Mouse (Mus musculus): ENCODE measurements around the gene Taf1d. TPM values are rescaled to one million over a fixed set of nuclear protein-coding genes. Genes with fewer than 3 reads are reported as not detected.
"Not testable (repeated sequence)": the region's sequence is repeated elsewhere in the genome, so short reads cannot be mapped to it uniquely, and the experiment has no call there.

The Taf1d gene
- polyA plus RNA-seq, 1 experiment from 2014 or later, result 82.8 TPM

DNA sequence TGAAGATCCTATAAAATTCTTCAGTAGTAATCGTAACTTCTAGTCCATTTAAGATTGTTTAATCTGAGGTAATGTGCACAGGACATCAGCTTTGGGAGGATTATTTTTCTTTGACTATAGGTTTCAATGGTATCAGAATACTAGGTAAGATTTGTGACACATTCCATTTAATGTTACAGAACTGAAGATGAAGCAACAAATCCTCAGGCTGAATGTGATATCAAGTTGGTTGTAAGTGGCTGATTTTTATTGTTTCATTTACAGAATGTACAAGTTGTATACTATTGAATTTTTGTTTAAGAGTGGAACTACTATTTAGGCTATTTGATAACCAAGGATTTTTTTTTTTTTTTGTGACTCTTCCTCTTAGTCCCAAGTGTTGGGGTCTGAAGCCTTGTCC, 4.2 kb downstream of the Taf1d start:
- no peak overlapping the region for H3K9ac ChIP-seq
- H3K27me3 ChIP-seq (replicated peaks), result no peaks in the 10 kb centered on the region
- 76% methylated on average over 1 of the region's 1 CpGs for WGBS
- no peaks in the 10 kb centered on the region for H3K9me3 ChIP-seq
- H3K27ac ChIP-seq, result no peak overlapping the region
- H3K4me1 ChIP-seq (replicated peaks), result peaks cover 11% of the 10 kb centered on the region; the same call in 1 of the 2 replicates
- no peak overlapping the region for H3K4me3 ChIP-seq (replicated peaks)
- H3K36me3 ChIP-seq, result peaks cover 40% of the 10 kb centered on the region
- H3K4me2 ChIP-seq (replicated peaks), result no peak overlapping the region
- no peak for ATAC-seq

- Histone ChIP-seq H3K4me1 (replicated peaks) (peaks cover 11% of the 10 kb centered on the region; the same call in 1 of the 2 replicates), H3K4me3 (replicated peaks) (no peak overlapping the region), H3K9me3 (no peaks in the 10 kb centered on the region), H3K36me3 (peaks cover 43% of the 10 kb centered on the region), H3K27ac (no peak overlapping the region), H3K9ac (no peak overlapping the region), H3K4me2 (replicated peaks) (no peak overlapping the region), H3K27me3 (replicated peaks) (no peaks in the 10 kb centered on the region)
- ATAC-seq, result no peak
- WGBS, result 85% methylated on average over 2 of the region's 2 CpGs
Measured at GRCm38 (mm10) chr9:15312054-15312735, 6.2 kb downstream of the Taf1d start.

GRCm38 (mm10) chr9:15313633-15314032, 7.6 kb downstream of the Taf1d start:
- H3K4me3 ChIP-seq (replicated peaks), result no peak overlapping the region
- no peaks in the 10 kb centered on the region for H3K9me3 ChIP-seq
- H3K27ac ChIP-seq, result no peak overlapping the region
- WGBS, result 92% methylated on average over 5 of the region's 5 CpGs
- H3K4me2 ChIP-seq (replicated peaks), result no peak overlapping the region
- peaks cover 4% of the 10 kb centered on the region; the same call in 1 of the 2 replicates for H3K4me1 ChIP-seq (replicated peaks)
- peaks cover 47% of the 10 kb centered on the region for H3K36me3 ChIP-seq
- H3K27me3 ChIP-seq (replicated peaks), result no peaks in the 10 kb centered on the region
- no peak for ATAC-seq
- H3K9ac ChIP-seq, result no peak overlapping the region

GRCm38 (mm10) chr9:15314619-15315018, 8.6 kb downstream of the Taf1d start:
- Histone ChIP-seq H3K9me3 (no peaks in the 10 kb centered on the region), H3K4me1 (replicated peaks) (no peaks in the 10 kb centered on the region), H3K36me3 (peaks cover 39% of the 10 kb centered on the region), H3K9ac (no peak overlapping the region), H3K4me2 (replicated peaks) (no peak overlapping the region), H3K27ac (no peak overlapping the region), H3K27me3 (replicated peaks) (no peaks in the 10 kb centered on the region), H3K4me3 (replicated peaks) (no peak overlapping the region)
- 95% methylated on average over 1 of the region's 1 CpGs for WGBS
- no peak for ATAC-seq

- not testable (repeated sequence) for H3K9me3 ChIP-seq; H3K4me1 ChIP-seq (replicated peaks); ATAC-seq; H3K27me3 ChIP-seq (replicated peaks); H3K9ac ChIP-seq; H3K27ac ChIP-seq; H3K4me3 ChIP-seq (replicated peaks); H3K4me2 ChIP-seq (replicated peaks)
- WGBS, result 87% methylated on average over 2 of the region's 2 CpGs
- H3K36me3 ChIP-seq, result peaks cover 34% of the 10 kb centered on the region
Measured at GRCm38 (mm10) chr9:15316296-15316695, 10.3 kb downstream of the Taf1d start.

DNA sequence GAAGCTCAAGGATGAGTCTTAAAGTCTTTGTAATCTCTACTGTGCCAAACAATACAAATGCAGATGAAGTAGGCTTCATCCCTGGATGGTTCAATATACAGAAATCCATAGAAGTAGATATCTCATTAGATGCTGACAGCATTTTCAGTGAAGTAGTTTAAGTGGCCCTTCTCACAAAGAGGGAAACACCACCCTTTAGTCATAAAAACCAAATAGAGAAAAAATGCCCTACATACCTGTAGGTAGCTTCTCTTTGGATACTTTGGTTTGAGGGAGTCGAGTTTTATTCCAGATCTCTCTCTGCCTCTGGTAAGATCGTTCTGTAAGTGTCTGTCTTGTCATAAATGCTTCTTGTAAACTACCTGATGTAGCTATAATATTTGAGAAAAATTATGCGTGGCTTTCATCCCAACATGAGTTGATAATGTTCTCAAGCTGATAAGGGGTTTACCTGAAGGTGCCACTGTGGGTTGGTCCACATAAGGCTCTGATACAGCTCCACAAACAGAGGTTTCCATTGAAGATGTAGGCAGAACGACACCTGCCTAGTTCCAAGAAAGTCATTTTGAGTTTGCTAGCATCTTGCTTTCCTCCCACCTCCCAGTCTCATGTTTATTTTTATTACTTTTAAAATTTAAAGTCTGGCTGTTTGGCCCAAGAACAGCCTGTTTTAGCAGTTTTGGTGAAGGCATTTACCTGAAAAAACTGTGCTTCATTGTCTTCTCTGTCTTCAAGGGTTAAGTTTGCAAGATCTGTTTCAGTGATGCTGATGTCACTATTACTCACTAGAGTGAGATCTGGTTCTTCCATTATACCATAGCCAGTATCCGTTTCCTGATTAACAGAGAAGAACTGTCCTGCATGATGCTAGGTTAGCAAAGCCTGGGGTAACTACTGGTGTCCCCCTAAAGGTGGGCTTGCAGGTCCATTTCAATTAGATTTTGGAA, 11.5 kb downstream of the Taf1d start:
- 54% methylated on average over 5 of the region's 5 CpGs for WGBS
- Histone ChIP-seq H3K4me1 (replicated peaks) (no peaks in the 10 kb centered on the region), H3K4me2 (replicated peaks) (no peak overlapping the region), H3K27me3 (replicated peaks) (no peaks in the 10 kb centered on the region), H3K9ac (no peak overlapping the region), H3K36me3 (peaks cover 27% of the 10 kb centered on the region), H3K4me3 (replicated peaks) (no peak overlapping the region), H3K27ac (no peak overlapping the region), H3K9me3 (no peaks in the 10 kb centered on the region)
- 0 out of 2 replicates have a peak, but pooled peaks have one; percentile 26 for ATAC-seq

DNA sequence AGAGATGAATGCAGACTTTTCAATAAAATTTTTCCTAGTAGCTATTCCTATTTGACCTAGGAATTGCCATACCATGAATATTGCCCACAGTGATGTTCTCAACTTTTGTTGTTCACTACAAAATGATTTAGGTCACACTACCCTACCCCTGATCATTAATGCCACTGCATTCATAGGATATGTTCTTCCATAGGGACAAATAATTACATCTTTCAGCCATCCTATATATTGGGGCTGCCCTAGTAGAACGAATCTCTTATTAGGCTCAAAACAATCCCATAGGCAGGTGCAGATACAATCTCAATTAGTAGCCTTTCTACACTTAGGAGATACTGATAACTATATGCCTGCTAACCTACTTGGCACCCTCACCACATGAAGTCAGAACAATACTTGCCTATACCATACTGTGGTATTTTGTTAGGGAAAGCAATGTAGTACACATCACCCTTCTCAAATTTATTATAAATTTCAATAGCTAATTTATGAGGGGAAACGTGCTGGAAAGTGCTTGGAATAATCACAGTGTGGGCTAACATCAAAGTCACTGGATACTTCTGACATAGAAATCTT, 12.2 kb downstream of the Taf1d start:
- H3K36me3 ChIP-seq, result peaks cover 23% of the 10 kb centered on the region

DNA sequence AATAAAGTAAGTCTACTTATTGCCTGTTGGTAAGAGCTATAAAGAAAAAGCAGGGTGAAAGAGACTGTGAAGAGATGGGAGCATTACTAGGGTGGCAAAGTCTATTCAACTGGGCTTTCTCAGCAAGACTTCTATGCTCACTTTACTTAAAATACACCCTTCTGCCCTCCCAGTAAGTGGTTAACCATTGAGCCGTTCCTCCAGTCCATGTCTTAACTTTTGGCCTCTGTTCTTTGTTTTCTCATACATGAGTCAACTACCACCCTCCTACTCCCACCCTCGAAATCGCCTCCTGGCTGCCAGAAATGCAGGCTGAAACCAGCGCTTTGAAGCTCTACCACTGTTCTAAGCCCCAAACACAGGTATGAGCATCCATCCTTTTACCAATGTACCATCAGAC, 31.8 kb downstream of the Taf1d start:
- Histone ChIP-seq H3K9ac (no peak overlapping the region), H3K4me1 (replicated peaks) (no peaks in the 10 kb centered on the region), H3K4me3 (replicated peaks) (no peak overlapping the region), H3K27me3 (replicated peaks) (no peaks in the 10 kb centered on the region), H3K36me3 (peaks cover 38% of the 10 kb centered on the region), H3K27ac (no peak overlapping the region), H3K9me3 (no peaks in the 10 kb centered on the region), H3K4me2 (replicated peaks) (no peak overlapping the region)
- no peak for ATAC-seq
- 91% methylated on average over 4 of the region's 4 CpGs for WGBS

More for the DNA sequence above, 12.2 kb downstream of the Taf1d start:
- no peak overlapping the region for H3K4me2 ChIP-seq (replicated peaks)
- no peak overlapping the region for H3K27ac ChIP-seq
- no peak overlapping the region for H3K9ac ChIP-seq
- ATAC-seq, result no peak
- H3K27me3 ChIP-seq (replicated peaks), result no peaks in the 10 kb centered on the region
- WGBS, result 78% methylated on average over 2 of the region's 2 CpGs
- no peaks in the 10 kb centered on the region for H3K4me1 ChIP-seq (replicated peaks)
- no peak overlapping the region for H3K4me3 ChIP-seq (replicated peaks)
- H3K9me3 ChIP-seq, result no peaks in the 10 kb centered on the region

- no peak for ATAC-seq
- H3K36me3 ChIP-seq, result peaks cover 6% of the 10 kb centered on the region
Measured at GRCm38 (mm10) chr9:15349925-15350324, 43.9 kb downstream of the Taf1d start.

DNA sequence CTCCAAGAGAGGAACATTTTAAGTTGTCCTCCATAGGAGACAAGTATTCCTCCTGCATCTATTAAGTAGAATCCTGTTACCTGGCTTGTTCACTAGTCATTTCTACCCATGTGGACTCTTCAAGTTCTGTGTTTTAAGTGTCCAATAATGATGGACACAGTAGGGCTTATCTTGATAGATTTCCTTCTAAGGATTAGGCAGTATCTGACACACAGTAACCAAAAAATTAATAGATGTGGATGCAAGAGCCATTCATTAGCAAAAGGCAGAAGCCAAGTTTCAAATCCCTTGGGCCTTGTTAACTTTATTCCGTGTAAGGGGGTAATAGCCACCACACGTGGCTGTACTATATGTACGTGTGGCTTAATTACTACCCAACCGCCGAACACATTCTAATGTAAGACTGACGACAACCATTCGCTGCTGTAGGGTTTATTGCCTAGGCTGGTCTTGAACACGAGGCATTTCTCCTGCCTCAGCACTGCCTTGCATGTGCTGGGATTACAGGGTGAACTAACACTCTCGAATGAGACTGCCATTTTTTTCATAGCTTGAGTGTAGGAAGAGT, 51.0 kb downstream of the Taf1d start:
- H3K27me3 ChIP-seq (replicated peaks), result no peaks in the 10 kb centered on the region
- H3K4me2 ChIP-seq (replicated peaks), result peak overlapping the region; percentile 57
- WGBS, result 0% methylated on average over 9 of the region's 9 CpGs
- H3K36me3 ChIP-seq, result no peaks in the 10 kb centered on the region
- H3K27ac ChIP-seq, result peak overlapping the region; percentile 75
- H3K9me3 ChIP-seq, result no peaks in the 10 kb centered on the region
- peak overlapping the region; percentile 72 for H3K9ac ChIP-seq
- no peak for ATAC-seq
- peak overlapping the region; percentile 79 for H3K4me3 ChIP-seq (replicated peaks)
- no peaks in the 10 kb centered on the region for H3K4me1 ChIP-seq (replicated peaks)

More at GRCm38 (mm10) chr9:15349925-15350324, 43.9 kb downstream of the Taf1d start:
- H3K4me1 ChIP-seq (replicated peaks), result no peaks in the 10 kb centered on the region
- no peak overlapping the region for H3K4me3 ChIP-seq (replicated peaks)
- 73% methylated on average over 2 of the region's 2 CpGs for WGBS
- H3K4me2 ChIP-seq (replicated peaks), result no peak overlapping the region
- H3K9ac ChIP-seq, result no peak overlapping the region
- no peaks in the 10 kb centered on the region for H3K9me3 ChIP-seq
- H3K27ac ChIP-seq, result no peak overlapping the region
- H3K27me3 ChIP-seq (replicated peaks), result no peaks in the 10 kb centered on the region

DNA sequence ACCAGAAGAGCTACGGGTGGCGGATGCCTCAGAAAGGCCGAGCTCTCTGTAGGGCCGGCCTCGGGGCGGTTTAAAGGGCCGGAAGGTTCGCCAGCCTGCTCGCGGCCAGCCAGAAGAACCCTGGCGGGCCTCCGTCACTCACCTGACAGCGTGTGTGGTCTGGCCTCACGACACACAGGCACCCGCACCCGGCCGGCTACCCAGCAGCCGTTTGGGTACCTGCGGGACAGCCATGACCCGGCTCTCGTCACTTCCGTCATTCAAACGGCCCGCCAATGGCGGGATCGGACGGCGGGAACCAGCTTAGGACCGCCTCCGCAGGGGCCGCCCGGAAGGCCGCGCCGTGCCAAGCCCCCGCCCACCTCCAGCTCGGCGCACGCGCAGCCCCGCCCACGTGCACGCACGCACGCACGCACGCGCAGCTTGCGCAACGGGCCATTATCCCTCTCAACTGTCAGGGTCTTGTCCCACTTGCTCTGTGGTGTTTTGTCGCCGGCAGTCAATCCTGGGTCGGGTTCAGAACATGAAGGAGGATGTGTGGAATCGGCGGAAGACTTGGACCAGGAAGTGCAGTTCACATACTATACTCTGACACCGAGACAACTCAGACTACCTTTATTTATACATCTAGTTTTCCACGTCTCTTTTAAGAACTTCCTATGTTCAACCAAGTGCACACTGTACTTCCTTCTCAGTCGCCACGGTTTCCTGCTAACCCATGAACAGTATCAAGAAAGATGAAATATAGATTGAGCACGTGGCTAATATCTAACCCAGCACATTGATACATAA, 51.7 kb downstream of the Taf1d start, which contains the start of gene Cep295:
TSS of gene Cep295 (minus strand) at position 305 of the 792 bp plus-strand sequence.
- no peaks in the 10 kb centered on the region for H3K9me3 ChIP-seq
- H3K27ac ChIP-seq, result peak within 1 kb of the TSS; percentile 75
- 2% methylated on average over 60 of the region's 60 CpGs for WGBS
- H3K9ac ChIP-seq, result peak within 1 kb of the TSS; percentile 72
- peak within 1 kb of the TSS; percentile 57 for H3K4me2 ChIP-seq (replicated peaks)
- peak; percentile 100 for ATAC-seq
- peak within 1 kb of the TSS; percentile 79 for H3K4me3 ChIP-seq (replicated peaks)
- no peaks in the 10 kb centered on the region for H3K27me3 ChIP-seq (replicated peaks)
- no peaks in the 10 kb centered on the region for H3K36me3 ChIP-seq
- no peaks in the 10 kb centered on the region for H3K4me1 ChIP-seq (replicated peaks)
